Mouse (Mus musculus) kidney, embryonic 15.5 days (tissue): ENCODE data around the gene Morf4l2. TPM values are rescaled to one million over a fixed set of nuclear protein-coding genes. Genes with fewer than 3 reads are reported as not detected.
A peak's percentile ranks its signal among the peaks of the same experiment; 100 is the strongest.

Experiments used
- ATAC-seq: fragments of 200-750 bp; cut with Nextera tagmentation; replicated peaks from 2 replicates; pipeline ENCODE4 v1.8.0; 2017; ENCODE audit warnings: moderate TSS enrichment; ENCODE audit not compliant: low FRiP score
- H3K27ac ChIP-seq: fragments of 300-500 bp; sonication (generic); 2 replicates; pipeline ENCODE4 v1.5.1; 2015; ENCODE audit warnings: mild to moderate bottlenecking, inconsistent platforms
- H3K27me3 ChIP-seq: fragments of 300-500 bp; sonication (generic); 2 replicates; pipeline ENCODE4 v1.6.1; 2015; ENCODE audit warnings: inconsistent platforms
- H3K36me3 ChIP-seq: fragments of 300-500 bp; sonication (generic); 2 replicates; pipeline ENCODE4 v1.6.1; 2015; ENCODE audit warnings: inconsistent platforms
- H3K4me1 ChIP-seq: fragments of 300-500 bp; sonication (generic); 2 replicates; pipeline ENCODE4 v1.6.1; 2015; ENCODE audit warnings: inconsistent platforms
- H3K4me2 ChIP-seq: fragments of 300-500 bp; sonication (generic); 2 replicates; pipeline ENCODE4 v1.6.1; 2015; ENCODE audit warnings: moderate library complexity, mild to moderate bottlenecking, inconsistent platforms
- H3K4me3 ChIP-seq: fragments of 300-500 bp; sonication (generic); replicated peaks from 2 replicates; pipeline ENCODE4 v1.5.1; 2015; ENCODE audit warnings: mild to moderate bottlenecking, inconsistent platforms
- H3K9ac ChIP-seq: fragments of 300-500 bp; sonication (generic); 2 replicates; pipeline ENCODE4 v1.6.1; 2015; ENCODE audit warnings: mild to moderate bottlenecking, inconsistent platforms
- H3K9me3 ChIP-seq: fragments of 300-500 bp; sonication (generic); replicated peaks from 2 replicates; pipeline ENCODE4 v1.6.1; 2016; ENCODE audit warnings: inconsistent platforms
- WGBS: fragments of 180-500 bp; shearing (Covaris S2); methylation state at CpG from one replicate; pipeline ENCODE4 v1.1.7; 2015; ENCODE audit warnings: mixed read lengths; 5-methylcytosine and 5-hydroxymethylcytosine counted together
- polyA plus RNA-seq: library from polyadenylated mRNA; unstranded; fragments of >200 nt; fragmentation: Nextera tagmentation; extraction: Ambion mirVana; gene quantifications from 2 replicates; pipeline ENCODE4 v1.2.1, GENCODE M21; 2015

The Morf4l2 gene
- polyA plus RNA-seq: 557 and 568 TPM in 2 replicates

GRCm38 (mm10) chrX:136743459-136743858, at the start of gene Morf4l2:
Morf4l2 (minus strand) TSS chrX:136743690.
- peak within 1 kb of the TSS; percentile 59 for H3K4me3 ChIP-seq
- ATAC-seq: no peak
- WGBS: 87% methylated on average over 12 of the region's 12 CpGs

GRCm38 (mm10) chrX:136789446-136789845, 46.0 kb upstream of the Morf4l2 start:
- WGBS: 84% methylated on average over 4 of the region's 4 CpGs
- Histone ChIP-seq H3K4me2 (no peak overlapping the region), H3K9me3 (no peaks in the 10 kb centered on the region), H3K36me3 (0 out of 2 replicates have a peak, but pooled peaks cover 5% of the 10 kb centered on the region), H3K9ac (no peak overlapping the region), H3K4me3 (no peak overlapping the region), H3K27ac (no peak overlapping the region), H3K4me1 (no peaks in the 10 kb centered on the region), H3K27me3 (peaks cover 20% of the 10 kb centered on the region)
- ATAC-seq: no peak

More at GRCm38 (mm10) chrX:136743459-136743858, at the start of gene Morf4l2:
- Histone ChIP-seq H3K36me3 (0 out of 2 replicates have a peak, but pooled peaks cover 6% of the 10 kb centered on the region), H3K9me3 (no peaks in the 10 kb centered on the region), H3K4me2 (peak within 1 kb of the TSS; percentile 55), H3K27me3 (no peaks in the 10 kb centered on the region; the same call in 1 of the 2 replicates), H3K9ac (peak within 1 kb of the TSS; percentile 55), H3K4me1 (peaks cover 5% of the 10 kb centered on the region; the same call in 1 of the 2 replicates), H3K27ac (peak within 1 kb of the TSS; percentile 93)

GRCm38 (mm10) chrX:136780041-136780440, 36.6 kb upstream of the Morf4l2 start, which contains the start of gene Glra4:
Glra4 (minus strand) TSS chrX:136780141.
- no peaks in the 10 kb centered on the region for H3K4me1 ChIP-seq
- no peaks in the 10 kb centered on the region for H3K36me3 ChIP-seq
- 79% methylated on average over 3 of the region's 3 CpGs for WGBS
- H3K27ac ChIP-seq: no peak within 1 kb of the TSS
- peaks cover 44% of the 10 kb centered on the region for H3K27me3 ChIP-seq
- no peak within 1 kb of the TSS for H3K4me2 ChIP-seq
- H3K9ac ChIP-seq: no peak within 1 kb of the TSS
- no peak within 1 kb of the TSS for H3K4me3 ChIP-seq
- no peak for ATAC-seq
- no peaks in the 10 kb centered on the region for H3K9me3 ChIP-seq

- Histone ChIP-seq H3K4me2 (no peak overlapping the region), H3K36me3 (no peaks in the 10 kb centered on the region), H3K27me3 (peaks cover 37% of the 10 kb centered on the region), H3K27ac (no peak overlapping the region), H3K9ac (no peak overlapping the region), H3K4me1 (no peaks in the 10 kb centered on the region), H3K4me3 (no peak overlapping the region), H3K9me3 (no peaks in the 10 kb centered on the region)
- ATAC-seq: no peak
- WGBS: 43% methylated on average over 2 of the region's 2 CpGs
These were observed 35.8 kb upstream of the Morf4l2 start for GRCm38 (mm10) chrX:136779262-136779661.

- Histone ChIP-seq H3K27ac (no peak overlapping the region), H3K9me3 (no peaks in the 10 kb centered on the region), H3K36me3 (no peaks in the 10 kb centered on the region), H3K4me2 (no peak overlapping the region), H3K4me3 (no peak overlapping the region), H3K4me1 (no peaks in the 10 kb centered on the region), H3K9ac (no peak overlapping the region), H3K27me3 (peaks cover 41% of the 10 kb centered on the region; the same call in 1 of the 2 replicates)
- ATAC-seq: no peak
- 74% methylated on average over 3 of the region's 3 CpGs for WGBS
These were observed 34.6 kb upstream of the Morf4l2 start for GRCm38 (mm10) chrX:136778046-136778445.

GRCm38 (mm10) chrX:136773035-136773434, 29.5 kb upstream of the Morf4l2 start:
- no peak overlapping the region for H3K9ac ChIP-seq
- no peaks in the 10 kb centered on the region for H3K36me3 ChIP-seq
- no peak overlapping the region for H3K4me3 ChIP-seq
- peaks cover 18% of the 10 kb centered on the region; the same call in 1 of the 2 replicates for H3K27me3 ChIP-seq
- H3K4me2 ChIP-seq: no peak overlapping the region
- H3K9me3 ChIP-seq: no peaks in the 10 kb centered on the region
- ATAC-seq: no peak
- no peaks in the 10 kb centered on the region for H3K4me1 ChIP-seq
- WGBS: 68% methylated on average over 1 of the region's 1 CpGs
- no peak overlapping the region for H3K27ac ChIP-seq

GRCm38 (mm10) chrX:136761103-136762074, 17.9 kb upstream of the Morf4l2 start:
- ATAC-seq: no peak
- no peaks in the 10 kb centered on the region for H3K4me1 ChIP-seq
- no peak overlapping the region for H3K4me2 ChIP-seq
- H3K36me3 ChIP-seq: 0 out of 2 replicates have a peak, but pooled peaks cover 9% of the 10 kb centered on the region
- no peaks in the 10 kb centered on the region for H3K9me3 ChIP-seq
- 0 out of 2 replicates have a peak, but pooled peaks cover 1% of the 10 kb centered on the region for H3K27me3 ChIP-seq
- H3K27ac ChIP-seq: no peak overlapping the region
- no peak overlapping the region for H3K9ac ChIP-seq
- WGBS: 78% methylated on average over 11 of the region's 11 CpGs
- no peak overlapping the region for H3K4me3 ChIP-seq

- H3K36me3 ChIP-seq: peaks cover 11% of the 10 kb centered on the region; the same call in 1 of the 2 replicates
- H3K27me3 ChIP-seq: peaks cover 16% of the 10 kb centered on the region
- 96% methylated on average over 3 of the region's 3 CpGs for WGBS
- H3K4me1 ChIP-seq: no peaks in the 10 kb centered on the region
- no peaks in the 10 kb centered on the region for H3K9me3 ChIP-seq
- H3K4me3 ChIP-seq: no peak overlapping the region
- no peak overlapping the region for H3K27ac ChIP-seq
- H3K9ac ChIP-seq: no peak overlapping the region
- H3K4me2 ChIP-seq: no peak overlapping the region
- ATAC-seq: no peak
These were observed 12.0 kb upstream of the Morf4l2 start for GRCm38 (mm10) chrX:136755464-136755863.

- peaks cover 12% of the 10 kb centered on the region for H3K27me3 ChIP-seq
- WGBS: 91% methylated on average over 4 of the region's 4 CpGs
- peaks cover 8% of the 10 kb centered on the region; the same call in 1 of the 2 replicates for H3K36me3 ChIP-seq
- no peak overlapping the region for H3K27ac ChIP-seq
- no peaks in the 10 kb centered on the region for H3K9me3 ChIP-seq
- no peak for ATAC-seq
- H3K4me2 ChIP-seq: no peak overlapping the region
- no peak overlapping the region for H3K9ac ChIP-seq
- no peak overlapping the region for H3K4me3 ChIP-seq
- no peaks in the 10 kb centered on the region for H3K4me1 ChIP-seq
These were observed 5.8 kb upstream of the Morf4l2 start for GRCm38 (mm10) chrX:136749329-136749728.

- Histone ChIP-seq H3K9me3 (no peaks in the 10 kb centered on the region), H3K4me1 (no peaks in the 10 kb centered on the region), H3K27ac (no peak overlapping the region), H3K36me3 (no peaks in the 10 kb centered on the region), H3K9ac (no peak overlapping the region), H3K27me3 (peaks cover 3% of the 10 kb centered on the region; the same call in 1 of the 2 replicates), H3K4me2 (no peak overlapping the region), H3K4me3 (no peak overlapping the region)
- WGBS: 61% methylated on average over 8 of the region's 8 CpGs
- ATAC-seq: no peak
These were observed 1.2 kb upstream of the Morf4l2 start for GRCm38 (mm10) chrX:136744663-136745062.

GRCm38 (mm10) chrX:136742661-136743103, 808 bp downstream of the Morf4l2 start:
- no peaks in the 10 kb centered on the region; the same call in 1 of the 2 replicates for H3K27me3 ChIP-seq
- H3K9ac ChIP-seq: peak overlapping the region; percentile 55
- 0 out of 2 replicates have a peak, but pooled peaks cover 8% of the 10 kb centered on the region for H3K36me3 ChIP-seq
- H3K4me3 ChIP-seq: peak overlapping the region; percentile 59
- H3K27ac ChIP-seq: peak overlapping the region; percentile 93
- H3K4me2 ChIP-seq: peak overlapping the region; percentile 55
- H3K4me1 ChIP-seq: peaks cover 7% of the 10 kb centered on the region; the same call in 1 of the 2 replicates
- WGBS: 25% methylated on average over 5 of the region's 5 CpGs
- no peaks in the 10 kb centered on the region for H3K9me3 ChIP-seq
- ATAC-seq: no peak

- 0 out of 2 replicates have a peak, but pooled peaks cover 8% of the 10 kb centered on the region for H3K36me3 ChIP-seq
- H3K4me1 ChIP-seq: peaks cover 7% of the 10 kb centered on the region; the same call in 1 of the 2 replicates
- no peaks in the 10 kb centered on the region for H3K9me3 ChIP-seq
- ATAC-seq: no peak
- H3K27ac ChIP-seq: peak overlapping the region; percentile 93
- peak overlapping the region; percentile 55 for H3K4me2 ChIP-seq
- no peaks in the 10 kb centered on the region; the same call in 1 of the 2 replicates for H3K27me3 ChIP-seq
- H3K4me3 ChIP-seq: peak overlapping the region; percentile 59
- H3K9ac ChIP-seq: peak overlapping the region; percentile 55
- WGBS: 26% methylated on average over 10 of the region's 10 CpGs
These were observed 1.2 kb downstream of the Morf4l2 start for GRCm38 (mm10) chrX:136742241-136742640.
